Mouse (Mus musculus) liver, postnatal 0 days (tissue): Measurements from ENCODE around the gene Rplp2.
"Not testable (repeated sequence)": the region's sequence is repeated elsewhere in the genome, so short reads cannot be mapped to it uniquely, and the experiment has no call there.

Experiments
- CTCF ChIP-seq: sonication (generic); IDR thresholded peaks from 2 replicates; pipeline ENCODE4 v1.5.1; 2016; ENCODE audit warnings: antibody characterized with exemption, low read depth
- EP300 ChIP-seq: IDR thresholded peaks from 2 replicates; pipeline ENCODE4 v1.6.1; 2016; ENCODE audit warnings: antibody characterized with exemption, low read depth, mild to moderate bottlenecking

DNA sequence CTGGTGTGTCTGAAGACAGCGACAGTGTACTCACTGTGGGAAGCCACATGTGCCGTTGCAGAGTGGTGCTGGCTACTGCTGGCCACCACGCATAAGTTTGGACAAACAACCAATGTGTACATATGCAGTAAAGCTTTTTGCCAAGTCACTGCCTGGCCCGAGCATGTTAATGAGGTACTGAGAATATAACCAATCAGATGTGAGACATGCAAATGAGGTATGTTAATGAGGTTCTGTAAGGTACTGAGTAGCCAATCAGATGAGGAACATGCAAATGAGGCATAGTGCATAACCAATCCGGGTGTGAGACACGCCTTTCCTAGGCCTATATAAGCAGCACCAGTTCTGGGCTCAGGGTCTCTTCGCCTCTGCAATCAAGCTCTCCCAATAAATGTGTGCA lies 39.5 kb upstream of the Rplp2 start:
- not testable (repeated sequence) for TF ChIP-seq CTCF, EP300
